Mouse (Mus musculus): ENCODE data around the gene Sergef. TPM values are rescaled to one million over a fixed set of nuclear protein-coding genes. Genes with fewer than 3 reads are reported as not detected.

The Sergef gene
- total RNA-seq, 2 experiments from 2014 or later = 3.9 to 4.6 TPM

- DNase-seq = no peak
Measured at GRCm38 (mm10) chr7:46447473-46448165, 192.0 kb downstream of the Sergef start.

DNA sequence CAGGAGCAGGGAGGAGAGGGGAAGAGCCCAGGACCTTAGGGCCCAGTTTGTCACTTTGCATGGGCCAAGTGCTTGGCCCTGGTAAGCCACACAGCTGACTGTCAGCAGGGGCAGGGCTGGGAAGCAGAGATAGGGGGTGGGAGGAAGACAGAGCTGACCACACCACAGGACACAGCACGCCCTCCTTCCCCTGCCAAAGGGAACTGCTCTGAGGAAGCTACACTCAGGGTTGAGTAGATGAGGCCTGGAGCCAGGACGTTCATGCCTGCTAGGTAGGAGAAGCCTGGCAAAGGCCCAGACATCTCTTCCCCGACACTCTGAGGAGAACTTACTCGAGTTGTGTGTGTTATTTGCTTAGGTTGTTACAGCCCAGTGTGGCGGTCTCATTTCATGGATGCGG, 193.7 kb downstream of the Sergef start:
- DNase-seq = no peak

DNA sequence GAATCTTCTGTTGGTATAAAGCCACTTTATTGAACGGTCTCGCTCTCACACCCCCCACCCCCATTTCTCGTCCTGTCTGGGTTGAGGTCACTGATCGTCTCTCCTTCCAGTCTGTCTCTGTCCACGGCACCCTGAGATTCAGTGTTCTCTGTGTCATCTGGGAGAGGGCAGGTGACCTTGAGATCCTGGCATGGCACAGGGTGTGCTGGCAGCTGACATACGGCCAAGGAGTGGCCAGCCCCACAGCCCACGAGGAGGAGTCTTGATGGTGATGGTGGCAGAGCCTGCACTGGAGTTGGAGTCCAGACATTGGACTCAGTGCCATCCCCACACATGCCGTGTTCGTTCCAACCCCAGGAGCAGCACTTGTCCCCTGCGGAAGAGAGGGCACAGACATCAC, 196.4 kb downstream of the Sergef start:
- DNase-seq = no peak

- DNase-seq = no peak
Measured at GRCm38 (mm10) chr7:46438537-46439141, 201.0 kb downstream of the Sergef start.

DNA sequence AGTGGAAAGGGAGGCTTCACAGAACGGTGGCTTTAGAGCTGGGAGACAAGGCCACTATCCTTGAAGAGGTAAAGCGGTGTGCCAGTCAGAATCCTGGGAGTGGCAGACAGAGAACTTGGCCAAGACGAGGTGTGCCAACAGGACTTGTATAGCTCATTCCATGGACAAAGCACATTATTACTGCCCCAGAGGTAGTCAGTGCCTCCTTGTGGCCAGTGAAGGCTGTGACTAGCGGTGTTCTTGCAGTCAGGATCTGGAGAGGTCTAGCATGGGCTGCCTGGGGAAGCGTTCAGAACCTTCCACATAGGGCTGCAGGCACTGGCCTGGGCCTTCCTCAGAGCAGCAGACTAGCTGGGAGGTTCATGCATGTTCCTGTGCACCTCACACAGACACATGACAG, 203.8 kb downstream of the Sergef start:
- DNase-seq = no peak

- no peak for DNase-seq
Measured at GRCm38 (mm10) chr7:46433874-46434273, 205.7 kb downstream of the Sergef start.

DNA sequence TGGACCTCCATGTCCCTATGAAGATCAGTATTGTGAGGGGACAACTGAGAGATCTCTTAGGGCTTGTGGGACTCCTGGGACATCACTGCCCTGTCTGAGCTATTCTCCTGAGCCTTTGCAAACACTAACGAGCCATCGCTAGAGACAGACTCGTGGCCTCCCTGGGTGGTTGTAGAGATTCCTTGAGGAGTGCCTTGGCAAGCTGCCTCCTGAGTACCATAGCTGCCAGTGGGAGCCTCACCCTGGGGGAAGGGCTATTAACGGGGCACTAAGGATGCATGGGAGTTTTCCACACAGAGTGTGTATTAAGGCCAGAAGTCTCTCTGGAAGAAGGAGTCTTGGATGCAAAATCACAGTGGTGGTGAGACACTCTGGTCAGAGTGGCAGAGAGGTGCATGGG, 214.6 kb downstream of the Sergef start:
- DNase-seq = no peak

DNA sequence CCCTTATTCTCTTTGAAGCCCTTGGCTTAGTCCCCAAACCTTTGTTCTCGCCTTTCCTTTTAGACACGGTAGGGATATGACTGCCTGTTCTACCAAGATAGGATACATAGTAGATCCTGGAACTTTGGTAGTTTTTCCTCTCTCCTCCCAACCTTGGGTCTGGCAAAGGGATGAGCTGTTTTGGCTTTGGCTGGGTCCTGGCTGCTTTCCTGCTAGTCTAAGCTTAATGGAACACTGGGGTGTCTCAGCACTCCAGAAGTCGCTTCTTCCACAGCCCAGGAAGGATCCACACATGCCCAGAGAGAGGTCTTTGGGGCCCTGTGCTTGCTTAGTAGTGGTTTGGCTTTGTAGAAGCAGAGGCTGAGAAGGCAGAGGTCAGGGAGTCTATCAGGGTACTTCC, 215.7 kb downstream of the Sergef start:
- no peak for DNase-seq

DNA sequence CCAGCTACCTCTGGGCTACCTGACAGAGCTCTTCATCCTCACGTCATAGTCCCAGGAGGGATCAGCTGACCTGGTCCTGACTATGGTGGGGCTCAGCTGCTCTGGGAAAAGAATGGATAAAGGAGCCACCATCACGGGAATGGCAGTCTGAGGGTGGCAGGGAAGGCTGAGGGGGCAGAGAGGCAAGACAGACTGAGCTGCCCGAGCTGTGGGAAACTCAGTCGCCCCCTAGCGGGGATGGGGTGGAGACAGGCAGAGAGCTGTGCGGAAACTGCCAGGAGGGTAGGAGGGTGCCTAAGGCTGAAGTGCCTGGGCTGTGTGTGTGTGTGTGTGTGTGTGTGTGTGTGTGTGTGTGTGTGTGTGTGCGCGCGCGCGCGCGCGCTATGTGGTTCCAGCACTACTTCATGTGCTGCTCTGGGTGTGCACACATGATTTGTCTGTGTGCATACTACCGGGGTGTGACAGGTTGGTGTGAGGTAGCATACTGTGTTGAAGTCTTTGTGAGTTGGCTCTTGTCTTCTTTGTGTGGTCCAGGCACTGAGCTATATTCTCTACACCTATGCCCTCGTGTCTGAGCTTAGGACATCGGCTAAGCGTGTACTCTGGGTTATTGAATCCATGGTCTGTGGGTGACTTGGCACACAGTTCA, 216.7 kb downstream of the Sergef start:
- peak; percentile 52 for DNase-seq

DNA sequence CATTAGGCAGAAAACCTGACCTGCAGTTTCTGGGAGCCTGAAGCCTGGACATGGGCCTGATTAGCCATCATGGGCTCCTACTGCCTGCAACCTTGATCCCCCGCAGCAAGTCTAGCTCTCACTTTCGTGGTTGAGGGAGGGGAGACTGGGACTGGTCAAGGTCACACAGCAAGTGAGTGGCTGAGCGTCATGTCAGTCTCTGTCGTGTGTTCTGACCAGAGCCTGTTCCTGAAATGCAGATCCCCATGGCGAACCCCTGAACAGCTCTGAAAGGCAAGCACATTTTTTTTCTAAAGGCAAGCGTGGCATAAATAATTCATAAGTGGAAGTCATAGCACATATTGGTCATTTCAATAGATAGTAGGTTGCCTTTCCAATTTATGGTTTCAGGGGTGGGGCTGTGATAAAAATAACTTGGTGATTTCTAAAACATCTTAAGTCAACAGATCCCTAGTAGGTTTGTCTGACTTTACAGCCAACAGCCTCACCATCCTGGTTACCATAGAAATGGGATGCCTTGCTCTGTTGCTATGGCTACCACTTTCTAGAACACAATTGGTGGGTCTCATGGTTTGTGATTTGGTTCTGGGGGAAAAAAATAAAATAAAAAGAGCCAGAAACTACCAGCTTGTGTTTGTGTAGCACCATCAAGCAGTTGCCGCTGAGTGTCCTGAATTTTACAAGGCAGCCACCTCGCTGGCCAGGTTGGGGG, 217.4 kb downstream of the Sergef start:
- DNase-seq = no peak

DNA sequence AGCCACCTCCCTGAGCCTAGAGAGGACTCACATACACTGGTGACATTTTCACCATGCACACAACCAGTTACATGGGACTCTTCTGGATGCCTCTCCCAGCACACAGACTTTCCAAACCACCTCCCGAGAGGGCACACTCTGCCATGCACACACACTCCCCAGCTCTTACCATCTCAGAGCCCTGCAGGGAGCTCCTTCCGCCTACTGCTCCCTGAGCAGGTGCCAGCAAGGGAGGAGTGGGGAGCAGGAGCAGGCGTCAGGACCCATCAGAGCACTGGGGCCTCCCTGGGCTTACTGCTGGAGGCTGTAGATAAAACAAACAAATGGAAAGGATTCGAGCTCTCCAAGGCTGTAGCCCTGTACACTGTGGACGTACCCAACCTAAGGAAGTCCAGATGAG, 218.1 kb downstream of the Sergef start:
- no peak for DNase-seq

DNA sequence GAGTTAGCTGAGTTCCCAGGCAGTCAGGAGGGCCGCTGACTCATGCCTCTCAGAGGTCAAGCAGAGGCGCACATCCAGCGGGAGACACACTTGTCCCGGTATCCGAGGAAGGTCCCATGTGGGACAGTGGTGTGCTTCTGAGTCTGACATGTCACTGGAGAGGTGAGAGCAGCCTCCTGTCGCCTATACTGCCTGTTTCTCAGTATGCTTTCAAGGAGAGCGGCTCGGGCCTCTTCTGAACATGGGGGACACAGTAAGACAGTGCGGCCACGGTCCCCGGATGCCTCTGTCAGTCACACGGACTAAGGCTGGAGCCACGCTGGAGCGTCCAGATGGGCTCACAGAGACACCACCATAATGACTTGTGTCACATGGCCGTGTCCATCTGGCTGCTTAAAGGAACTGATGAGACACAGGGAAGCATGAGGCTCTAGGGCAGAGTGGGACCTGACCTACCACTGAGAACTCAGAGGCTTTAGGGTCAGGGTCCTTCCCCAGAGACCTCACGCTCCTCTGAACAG, 221.4 kb downstream of the Sergef start:
- DNase-seq = no peak

- peak; percentile 40 for DNase-seq
Measured at GRCm38 (mm10) chr7:46417467-46417866, 222.1 kb downstream of the Sergef start.

GRCm38 (mm10) chr7:46415818-46416425, 223.7 kb downstream of the Sergef start:
- no peak for DNase-seq

- DNase-seq = peak; percentile 83
Measured at GRCm38 (mm10) chr7:46413959-46414725, 225.5 kb downstream of the Sergef start.

DNA sequence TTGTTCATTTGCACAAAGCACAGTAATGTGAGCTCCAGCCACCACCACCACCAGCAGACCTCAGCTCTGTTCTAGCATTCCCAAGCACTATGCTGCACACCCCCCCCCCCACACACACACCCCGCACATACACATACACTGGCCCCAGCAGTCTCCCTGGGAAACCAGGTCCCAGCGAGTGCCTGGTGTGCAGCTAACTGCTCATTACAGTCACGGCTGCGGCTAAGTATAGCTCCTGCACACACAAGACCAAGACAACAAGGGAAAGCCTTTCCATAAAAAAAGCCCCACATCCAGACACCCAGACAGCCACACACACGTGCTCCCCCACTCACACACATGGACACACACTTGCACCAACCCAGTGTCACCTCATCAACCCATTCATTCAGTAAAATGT, 226.8 kb downstream of the Sergef start:
- no peak for DNase-seq

GRCm38 (mm10) chr7:46410727-46411126, 228.9 kb downstream of the Sergef start:
- peak; percentile 60 for DNase-seq

DNA sequence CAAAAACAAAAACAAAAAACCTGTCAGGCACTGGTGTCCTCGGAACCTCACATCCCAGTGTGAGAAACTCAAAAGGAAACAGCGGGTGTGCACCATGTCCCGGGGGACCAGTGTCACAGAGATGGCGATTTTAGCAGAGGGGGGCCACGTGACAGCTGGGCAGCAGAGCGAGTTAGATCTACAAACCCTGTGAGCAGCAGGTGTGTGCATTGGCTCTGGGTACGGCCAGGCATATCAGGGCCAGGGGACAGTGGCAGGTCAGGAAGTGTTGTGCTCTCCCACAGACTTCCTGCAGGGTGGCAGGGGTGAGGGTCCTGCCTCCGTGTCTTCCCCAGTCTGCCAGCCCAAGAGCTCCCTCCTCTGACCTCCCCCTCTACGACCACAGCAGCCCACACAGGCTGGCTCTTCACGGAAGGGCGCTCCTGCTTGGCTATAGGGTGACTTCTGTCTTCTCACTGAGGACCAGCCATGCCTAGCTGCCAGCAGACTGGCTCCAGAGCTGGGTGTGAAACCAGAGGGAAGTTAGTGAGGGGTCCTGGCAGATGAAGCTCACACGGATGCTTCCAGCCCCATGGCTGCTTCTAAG, 230.3 kb downstream of the Sergef start:
- DNase-seq = no peak

DNA sequence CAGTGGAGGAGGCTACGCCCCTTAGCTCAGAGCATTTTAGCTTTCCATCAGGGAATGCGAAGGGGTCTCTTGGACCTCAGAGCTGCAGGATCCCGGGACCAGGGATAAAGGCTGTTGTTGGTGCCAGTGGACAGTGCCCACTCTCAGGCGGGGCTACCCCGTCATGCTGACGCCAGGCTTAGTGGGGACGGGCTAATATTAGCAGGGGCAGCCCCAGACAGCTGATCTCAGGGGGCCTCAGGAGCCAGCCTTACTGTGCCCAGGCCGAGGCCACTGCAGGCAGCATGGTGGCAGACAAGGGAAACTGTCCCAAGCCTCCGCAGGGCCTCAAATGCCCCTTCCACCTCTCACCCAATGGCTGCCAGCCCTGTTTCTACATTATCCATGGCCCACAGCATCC, 231.0 kb downstream of the Sergef start:
- DNase-seq = peak; percentile 75

DNA sequence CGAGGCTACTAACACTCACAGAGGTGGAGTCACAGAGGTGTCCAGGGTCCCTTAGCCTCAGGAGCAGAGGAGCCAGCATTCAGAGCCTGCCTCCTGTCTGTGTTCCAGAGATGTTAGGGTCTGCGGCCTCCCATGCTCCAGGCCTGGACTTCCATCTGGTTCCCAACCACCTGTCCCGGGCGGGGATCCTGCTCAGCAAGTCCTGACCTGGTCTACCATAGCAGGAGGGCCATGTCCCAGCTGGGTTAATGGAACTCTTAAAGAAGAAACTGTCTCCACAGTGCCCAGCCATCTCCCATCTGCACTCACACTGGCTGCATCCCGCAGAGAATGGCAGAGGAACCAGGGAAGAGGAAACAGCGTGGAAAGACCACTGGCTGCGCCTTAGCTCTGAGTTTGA, 234.9 kb downstream of the Sergef start:
- DNase-seq = no peak

All from gastrocnemius, postnatal 25 days (tissue).